11 mouse cellular contexts compared by ENCODE assay signal in genomic region chr12:81927643-81928381, GRCm38 (mm10).
A peak's percentile ranks its signal among the peaks of the same experiment; 100 is the strongest.
DNase-seq lines count a peak whose midpoint lies in the region; ATAC-seq lines count a peak whose summit lies in the region.
"Had no signal": no experiment of that assay in that cellular context is flagged by ENCODE, and none has a peak within 500 bp of the region (broad histone marks: within the 10 kb centered on the region; RNA-seq: fewer than 3 reads in every experiment).

No protein-coding gene starts in this region.

- H3K4me3 ChIP-seq in forebrain, embryonic 15.5 days, result no peak overlapping the region
- no peak overlapping the region for H3K4me3 ChIP-seq in forebrain, embryonic 10.5 days
- H3K4me3 ChIP-seq in midbrain, embryonic 14.5 days (replicated peaks; ENCODE audit: low read depth, low read length), result no peak overlapping the region
- no peak overlapping the region for H3K4me3 ChIP-seq in midbrain, embryonic 10.5 days

- no peak for DNase-seq in forebrain, embryonic 10.5 days (ENCODE audit: extremely low spot score, low spot score)
- peak; percentile 25 for DNase-seq in midbrain, embryonic 14.5 days
- no peak for DNase-seq in midbrain, embryonic 10.5 days (ENCODE audit: low spot score)
- peak; percentile 73 for DNase-seq in kidney, postnatal 10 days
- DNase-seq in splenic B cell, adult 2 months (ENCODE audit: low read depth, low spot score), result peak; percentile 4
- no peak for DNase-seq in heart, adult 9 months (ENCODE audit: low spot score in 2 of 2)
- DNase-seq in T-cell, adult 2 months (ENCODE audit: low spot score), result no peak
- DNase-seq: cerebellum, postnatal 36 days; gastrocnemius, postnatal 10 days had no signal

- no peaks in the 10 kb centered on the region for H3K27me3 ChIP-seq in forebrain, embryonic 15.5 days
- H3K27me3 ChIP-seq in forebrain, embryonic 10.5 days (ENCODE audit: poor library complexity, severe bottlenecking), result no peaks in the 10 kb centered on the region
- no peaks in the 10 kb centered on the region for H3K27me3 ChIP-seq in midbrain, embryonic 14.5 days (ENCODE audit: control insufficient read depth, insufficient read depth, low read length)
- H3K27me3 ChIP-seq in midbrain, embryonic 10.5 days (ENCODE audit: low read depth, poor library complexity, severe bottlenecking), result no peaks in the 10 kb centered on the region
- no peaks in the 10 kb centered on the region for H3K27me3 ChIP-seq in splenic B cell, adult 2 months (ENCODE audit: control insufficient read depth, insufficient read depth, low read length, poor library complexity, severe bottlenecking)

- no peak; the same call in 1 of the 2 replicates for ATAC-seq in forebrain, embryonic 15.5 days (replicated peaks)
- no peak for ATAC-seq in midbrain, embryonic 14.5 days (ENCODE audit: low FRiP score, low TSS enrichment)
- ATAC-seq: hindbrain, embryonic 16.5 days had no signal

- H3K4me1 ChIP-seq in forebrain, embryonic 15.5 days, result peaks cover 20% of the 10 kb centered on the region
- H3K4me1 ChIP-seq in forebrain, embryonic 10.5 days, result no peaks in the 10 kb centered on the region
- no peaks in the 10 kb centered on the region for H3K4me1 ChIP-seq in midbrain, embryonic 14.5 days (ENCODE audit: control insufficient read depth, insufficient read depth, low read length)
- H3K4me1 ChIP-seq in midbrain, embryonic 10.5 days, result no peaks in the 10 kb centered on the region

- H3K27ac ChIP-seq in forebrain, embryonic 15.5 days (replicated peaks), result peak overlapping the region; percentile 37; the same call in 1 of the 2 replicates
- H3K27ac ChIP-seq in forebrain, embryonic 10.5 days, result no peak overlapping the region
- H3K27ac ChIP-seq in midbrain, embryonic 14.5 days (replicated peaks; ENCODE audit: low read depth, low read length), result no peak overlapping the region
- H3K27ac ChIP-seq in midbrain, embryonic 10.5 days (replicated peaks), result no peak overlapping the region

- 0 out of 2 replicates have a peak, but pooled peaks cover 3% of the 10 kb centered on the region for H3K36me3 ChIP-seq in forebrain, embryonic 15.5 days
- 0 out of 2 replicates have a peak, but pooled peaks cover 6% of the 10 kb centered on the region for H3K36me3 ChIP-seq in forebrain, embryonic 10.5 days (replicated peaks)
- no peaks in the 10 kb centered on the region for H3K36me3 ChIP-seq in midbrain, embryonic 14.5 days (ENCODE audit: control insufficient read depth, insufficient read depth, low read length)
- H3K36me3 ChIP-seq in midbrain, embryonic 10.5 days, result no peaks in the 10 kb centered on the region
- no peaks in the 10 kb centered on the region for H3K36me3 ChIP-seq in splenic B cell, adult 2 months (ENCODE audit: control insufficient read depth, insufficient read depth, low read length, poor library complexity, severe bottlenecking)

- H3K9ac ChIP-seq in forebrain, embryonic 15.5 days (replicated peaks), result no peak overlapping the region
- H3K9ac ChIP-seq in midbrain, embryonic 14.5 days (replicated peaks; ENCODE audit: low read length), result no peak overlapping the region

- H3K4me2 ChIP-seq in forebrain, embryonic 15.5 days (replicated peaks), result no peak overlapping the region
- no peak overlapping the region for H3K4me2 ChIP-seq in midbrain, embryonic 14.5 days (ENCODE audit: low read length)

- WGBS in forebrain, embryonic 15.5 days, result 59% methylated on average over 19 of the region's 19 CpGs
- WGBS in forebrain, embryonic 10.5 days, result 87% methylated on average over 19 of the region's 19 CpGs
- 87% methylated on average over 19 of the region's 19 CpGs for WGBS in midbrain, embryonic 14.5 days
- WGBS in midbrain, embryonic 10.5 days, result 88% methylated on average over 19 of the region's 19 CpGs

- H3K9me3 ChIP-seq in forebrain, embryonic 15.5 days, result no peaks in the 10 kb centered on the region
- H3K9me3 ChIP-seq in forebrain, embryonic 10.5 days, result no peaks in the 10 kb centered on the region
- H3K9me3 ChIP-seq in midbrain, embryonic 14.5 days (ENCODE audit: control insufficient read depth, low read length), result no peaks in the 10 kb centered on the region
- H3K9me3 ChIP-seq in midbrain, embryonic 10.5 days (replicated peaks), result no peaks in the 10 kb centered on the region

Comparison
In these comparisons a context has a peak if more than half of its experiments do, and no peak if none do; other contexts are left out.
1. DNase-seq: peak in midbrain, embryonic 14.5 days (single experiment), kidney, postnatal 10 days (single experiment) and splenic B cell, adult 2 months (single experiment); none in forebrain, embryonic 10.5 days (single experiment), midbrain, embryonic 10.5 days (single experiment), heart, adult 9 months (0 of 2) and T-cell, adult 2 months (single experiment).